Mouse (Mus musculus): ENCODE data around the gene Thoc6.

Thoc6 gene

DNA sequence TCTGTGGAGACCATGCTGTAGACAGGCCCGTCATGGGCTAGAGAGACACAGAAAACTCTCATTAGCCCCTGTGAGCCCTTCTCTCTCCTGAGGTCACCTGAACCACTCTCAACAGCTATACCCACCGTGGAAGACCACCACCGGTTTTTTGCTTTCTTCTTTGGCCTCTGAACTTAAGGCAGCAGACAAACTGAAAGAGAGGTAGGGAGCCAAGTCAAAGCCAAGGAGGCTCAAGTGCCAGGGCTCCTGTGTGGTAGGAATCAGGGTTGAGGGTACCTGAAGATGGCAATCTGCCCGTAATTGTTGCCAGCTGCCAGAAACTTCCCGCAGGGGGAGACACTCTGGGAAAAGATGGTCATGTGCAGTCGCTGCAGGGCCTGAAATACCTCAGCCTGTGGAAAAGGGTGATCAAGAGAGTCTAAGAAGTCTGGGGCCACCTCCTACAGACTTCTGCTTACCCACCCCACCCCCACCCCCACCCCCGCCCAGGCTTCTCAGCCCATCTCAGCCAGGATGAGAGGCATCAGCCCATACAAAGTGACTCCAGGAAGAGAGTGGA is 3.1 kb downstream of the Thoc6 start:
- CTCF ChIA-PET = interaction anchor here (0.5 to 4.6 kb wide), 15 partner anchors 10 to 336 kb away, joined by 3 to 25 read pairs (median 3); partner anchors contain the start of genes Bicdl2 (in 2 of the 4), Elob (in 1 of the 4) and Mmp25 (in 1 of the 4)
- POLR2A ChIA-PET = interaction anchor here in 3 of 4 experiments (0.6 to 2.0 kb wide), 14 partner anchors 10 to 132 kb away, joined by 3 to 7 read pairs (median 3); partner anchors contain the start of genes Paqr4 (in 1 of the 3), Pkmyt1 (in 1 of the 3) and Zscan10 (in 1 of the 3)

DNA sequence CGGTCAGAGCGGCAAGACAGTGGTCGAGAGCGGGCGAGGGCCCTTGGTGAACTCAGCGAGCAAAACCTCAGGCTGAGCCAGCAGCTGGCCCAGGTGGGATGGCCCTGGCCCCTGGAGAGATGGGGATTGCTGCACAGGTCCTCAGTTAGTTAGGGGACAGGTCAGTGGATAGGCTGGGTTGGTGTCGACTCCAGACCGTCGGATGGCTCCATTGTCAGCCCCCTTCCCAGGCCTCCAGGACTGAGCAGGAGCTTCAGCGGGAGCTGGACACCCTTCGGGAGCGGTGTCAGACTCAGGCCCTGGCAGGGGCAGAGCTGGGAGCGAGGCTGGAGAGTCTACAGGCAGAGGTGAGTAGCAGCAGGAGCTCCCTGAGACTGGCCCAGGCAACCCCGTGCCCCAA is 8.2 kb downstream of the Thoc6 start:
- ChIA-PET POLR2A (interaction anchor here in 3 of 4 experiments (0.5 to 3.1 kb wide), 20 partner anchors 9 to 472 kb away, joined by 3 to 17 read pairs (median 3); partner anchors contain the start of gene Pkmyt1 (in 1 of the 3)), CTCF (interaction anchor here (0.7 to 4.5 kb wide), 14 partner anchors 10 to 178 kb away, joined by 3 to 47 read pairs (median 4); partner anchors contain the start of genes Kremen2 (in 1 of the 4), Prss32 (in 1 of the 4) and Prss41 (in 1 of the 4))

DNA sequence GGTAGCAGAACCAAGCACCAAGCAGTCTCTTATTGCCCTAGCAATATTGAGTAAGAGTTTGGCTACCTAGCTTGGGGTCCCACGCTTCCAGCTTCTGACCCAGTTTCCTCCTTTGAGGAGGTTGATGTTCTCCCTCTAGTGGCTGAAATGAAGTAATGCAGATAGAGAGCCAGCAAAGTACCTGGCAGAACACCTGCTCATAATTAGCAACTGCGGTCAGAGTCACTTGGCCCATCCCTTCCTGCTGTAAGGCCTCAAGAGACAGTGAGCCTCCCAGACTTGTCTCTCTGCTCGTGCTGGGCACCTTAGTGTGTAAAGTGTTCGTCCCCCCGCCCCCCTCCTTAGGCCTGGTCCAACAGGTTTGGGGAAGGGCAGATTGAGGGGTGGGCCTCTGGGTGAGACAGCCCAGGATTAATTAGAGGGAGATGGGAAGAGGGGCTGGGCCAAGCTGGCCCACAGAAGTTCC is 9.1 kb downstream of the Thoc6 start:
- POLR2A ChIA-PET = interaction anchor here in 3 of 4 experiments (0.5 to 2.1 kb wide), 22 partner anchors 10 to 822 kb away, joined by 3 to 7 read pairs (median 3); partner anchors contain the start of gene Zfp213 (in 1 of the 3)
- CTCF ChIA-PET = interaction anchor here (0.5 to 4.5 kb wide), 54 partner anchors 10 to 1385 kb away, joined by 3 to 47 read pairs (median 4); partner anchors contain the start of genes Prss32 (in 2 of the 4), Cldn6 (in 1 of the 4), Cldn9 (in 1 of the 4) and Pkmyt1 (in 1 of the 4)

DNA sequence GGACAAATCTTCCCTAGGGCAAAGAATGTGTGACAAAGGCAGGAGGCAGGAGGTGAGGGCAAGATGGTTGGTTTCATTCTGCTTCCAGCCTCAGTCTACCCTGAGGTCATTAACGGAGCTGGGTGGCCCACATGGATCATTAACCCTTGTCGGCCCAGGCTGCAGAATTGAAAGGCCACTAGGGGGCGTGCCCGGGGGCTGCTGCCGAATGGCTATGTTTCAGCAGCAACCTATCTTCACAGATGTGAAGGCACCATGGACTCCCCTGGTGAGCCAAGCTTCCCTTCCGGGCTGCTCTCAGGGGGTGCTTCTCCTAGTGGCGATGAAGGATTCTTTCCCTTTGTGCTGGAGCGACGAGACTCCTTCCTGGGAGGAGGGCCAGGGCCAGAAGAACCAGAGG is 12.2 kb downstream of the Thoc6 start:
- ChIA-PET CTCF (interaction anchor here (0.6 to 3.2 kb wide), 37 partner anchors 8 to 299 kb away, joined by 3 to 17 read pairs (median 4); partner anchors contain the start of genes Prss32 (in 2 of the 4), Kremen2 (in 1 of the 4), Mmp25 (in 1 of the 4) and Prss41 (in 1 of the 4)), POLR2A (interaction anchor here in 2 of 4 experiments (0.8 to 1.5 kb wide), 7 partner anchors 8 to 171 kb away, joined by 3 to 8 read pairs (median 3); partner anchors contain the start of gene Thoc6 (in 1 of the 2))

DNA sequence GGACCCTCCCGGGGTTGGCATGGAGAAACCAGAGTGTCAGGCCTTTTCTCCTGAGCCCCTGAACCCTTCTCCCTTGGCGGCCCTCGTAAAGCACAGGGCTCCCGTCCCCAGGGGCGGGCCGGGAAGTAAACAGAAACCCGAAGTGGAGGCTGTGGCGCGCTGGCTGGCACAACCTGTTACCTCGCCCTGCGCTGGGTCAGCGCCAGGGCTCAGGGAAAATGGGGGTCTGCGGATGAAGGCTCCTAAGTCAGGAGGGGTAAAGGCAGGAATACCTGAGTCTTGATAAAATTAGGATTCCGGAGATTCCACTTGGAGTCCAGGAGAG is 12.8 kb downstream of the Thoc6 start:
- CTCF ChIA-PET = interaction anchor here (0.6 to 3.2 kb wide), 37 partner anchors 9 to 300 kb away, joined by 3 to 17 read pairs (median 5); partner anchors contain the start of genes Prss32 (in 2 of the 4), Hcfc1r1 (in 1 of the 4), Kremen2 (in 1 of the 4) and Mmp25 (in 1 of the 4)

DNA sequence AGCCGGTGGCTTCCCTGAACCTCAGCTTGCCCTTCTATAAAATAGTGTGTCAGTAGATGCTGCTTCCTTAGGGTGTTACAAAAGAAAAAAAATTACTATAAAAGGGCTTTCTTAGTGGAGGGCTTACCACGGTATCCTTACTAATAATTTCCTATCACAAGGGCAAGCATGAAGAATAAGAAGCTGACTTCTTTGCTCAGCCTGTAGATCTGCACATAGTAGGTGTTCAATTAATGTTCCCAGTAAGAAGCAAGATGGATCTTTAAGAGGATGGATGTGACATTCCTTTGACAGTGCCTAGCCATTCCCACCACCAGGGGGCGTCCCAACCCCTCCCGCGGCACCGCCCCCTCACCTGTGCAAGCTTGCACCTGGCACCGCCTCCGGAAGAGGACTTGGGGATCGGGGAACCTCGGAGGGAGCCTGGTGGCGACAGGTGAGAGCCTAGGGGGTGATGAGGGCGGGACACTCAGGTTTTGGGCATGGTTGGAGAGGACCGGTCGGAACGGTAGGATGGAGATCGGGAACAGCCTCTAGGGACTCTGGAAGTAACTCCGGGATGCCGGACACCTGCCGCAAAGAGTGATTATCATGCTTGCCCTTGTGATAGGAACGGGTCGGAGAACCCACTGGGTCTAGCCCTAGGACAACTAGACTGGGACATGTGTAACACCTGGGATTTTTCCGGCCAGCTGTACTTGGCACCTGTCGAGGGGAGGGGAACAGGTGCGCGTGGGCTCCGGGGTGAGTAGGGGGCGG is 13.4 kb downstream of the Thoc6 start, which contains the start of gene Bicdl2:
TSS of gene Bicdl2 (plus strand) at position 390 of the 759 bp plus-strand sequence.
- POLR2A ChIA-PET = interaction anchor here in 2 of 4 experiments (1.1 to 4.6 kb wide), 6 partner anchors 8 to 59 kb away, joined by 3 to 28 read pairs (median 4); partner anchors contain the start of gene Mmp25 (in 1 of the 2)
- CTCF ChIA-PET = interaction anchor here (0.6 to 3.2 kb wide), 28 partner anchors 7 to 183 kb away, joined by 3 to 17 read pairs (median 5); partner anchors contain the start of genes Prss32 (in 2 of the 4), Hcfc1r1 (in 1 of the 4), Kremen2 (in 1 of the 4) and Mmp25 (in 1 of the 4)

More for the DNA sequence above, 12.8 kb downstream of the Thoc6 start:
- POLR2A ChIA-PET = interaction anchor here in 2 of 4 experiments (0.9 to 4.6 kb wide), 6 partner anchors 9 to 59 kb away, joined by 3 to 28 read pairs (median 4); partner anchors contain the start of gene Mmp25 (in 1 of the 2)

DNA sequence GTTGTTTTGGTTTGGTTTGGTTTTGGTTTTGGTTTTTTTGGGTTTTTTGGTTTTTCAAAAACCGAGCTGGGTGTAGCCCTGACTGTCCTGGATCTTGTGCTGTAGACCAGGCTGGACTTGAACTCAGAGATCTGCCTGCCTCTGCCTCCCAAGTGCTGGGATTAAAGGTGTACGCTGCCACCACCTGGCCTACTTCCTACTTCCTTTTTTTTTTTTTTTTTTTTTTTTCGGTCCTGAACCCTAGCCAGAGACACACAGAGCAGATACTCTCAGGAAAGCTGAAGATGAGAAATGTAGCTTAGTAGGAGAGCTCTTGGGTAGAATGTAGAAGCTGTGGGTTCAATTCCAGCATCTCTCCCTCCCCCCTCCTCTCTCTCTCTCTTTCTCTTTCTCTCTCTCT is 15.2 kb downstream of the Thoc6 start:
- ChIA-PET POLR2A (interaction anchor here in 3 of 4 experiments (0.6 to 4.6 kb wide), 9 partner anchors 9 to 147 kb away, joined by 3 to 28 read pairs (median 3); partner anchors contain the start of genes Mmp25 (in 1 of the 3) and Zfp13 (in 1 of the 3)), CTCF (interaction anchor here (0.6 to 2.3 kb wide), 9 partner anchors 9 to 210 kb away, joined by 3 to 9 read pairs (median 4); partner anchors contain the start of genes Hcfc1r1 (in 1 of the 4) and Thoc6 (in 1 of the 4))

DNA sequence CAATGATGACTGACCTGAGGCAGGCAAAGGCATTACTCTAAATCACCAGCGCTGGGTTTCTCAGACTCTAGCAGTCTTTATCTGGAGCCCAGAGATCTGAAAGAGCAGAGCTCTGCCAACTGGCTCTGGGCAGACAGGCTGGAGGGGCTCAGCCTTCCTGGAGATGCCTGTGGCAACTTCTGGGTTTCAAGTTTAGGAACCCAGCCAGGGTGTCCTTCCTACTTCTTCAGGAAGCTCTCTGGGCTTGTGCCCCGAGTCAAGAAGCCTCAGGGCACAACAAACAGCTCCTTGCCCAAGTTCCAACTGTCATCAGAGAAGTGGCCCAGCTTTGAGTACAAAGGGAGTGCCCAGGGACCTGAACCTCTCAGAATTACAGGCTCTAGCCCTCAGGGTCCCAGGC is 19.3 kb downstream of the Thoc6 start:
- CTCF ChIA-PET = interaction anchor here in 2 of 4 experiments (0.6 to 2.1 kb wide), 10 partner anchors 9 to 189 kb away, joined by 3 to 12 read pairs (median 4); partner anchors contain the start of genes Mmp25 (in 1 of the 2) and Prss32 (in 1 of the 2)

DNA sequence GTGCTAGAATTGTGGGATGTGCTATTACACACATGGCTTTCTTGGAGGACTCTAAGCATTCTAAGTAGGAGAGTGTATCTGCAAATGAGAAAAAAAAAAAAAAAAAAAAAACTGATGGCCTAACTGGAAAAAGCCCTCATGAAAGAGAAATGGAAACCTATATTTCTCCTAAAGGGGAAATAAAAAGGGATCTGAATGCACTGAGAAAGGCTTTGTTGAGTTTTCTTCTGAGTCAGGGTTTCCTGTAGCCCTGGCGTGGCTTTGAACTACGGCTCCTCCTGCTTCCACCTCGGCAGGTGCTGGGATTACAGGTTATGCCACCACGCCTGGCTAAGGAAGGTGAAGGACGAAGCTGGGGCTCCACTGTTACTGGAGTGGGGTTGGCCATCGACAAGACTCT is 19.7 kb downstream of the Thoc6 start:
- CTCF ChIA-PET = interaction anchor here in 3 of 4 experiments (0.6 to 2.1 kb wide), 11 partner anchors 9 to 189 kb away, joined by 3 to 12 read pairs (median 4); partner anchors contain the start of genes Mmp25 (in 1 of the 3) and Prss32 (in 1 of the 3)
- POLR2A ChIA-PET = interaction anchor here in 1 of 4 experiments (0.7 kb wide), 2 partner anchors 68 to 290 kb away, joined by 3 to 4 read pairs; no protein-coding TSS in a partner anchor

More for the DNA sequence above, 19.3 kb downstream of the Thoc6 start:
- POLR2A ChIA-PET = interaction anchor here in 1 of 4 experiments (0.7 kb wide), 1 partner anchor 290 kb away, joined by 4 read pairs; no protein-coding TSS in a partner anchor

DNA sequence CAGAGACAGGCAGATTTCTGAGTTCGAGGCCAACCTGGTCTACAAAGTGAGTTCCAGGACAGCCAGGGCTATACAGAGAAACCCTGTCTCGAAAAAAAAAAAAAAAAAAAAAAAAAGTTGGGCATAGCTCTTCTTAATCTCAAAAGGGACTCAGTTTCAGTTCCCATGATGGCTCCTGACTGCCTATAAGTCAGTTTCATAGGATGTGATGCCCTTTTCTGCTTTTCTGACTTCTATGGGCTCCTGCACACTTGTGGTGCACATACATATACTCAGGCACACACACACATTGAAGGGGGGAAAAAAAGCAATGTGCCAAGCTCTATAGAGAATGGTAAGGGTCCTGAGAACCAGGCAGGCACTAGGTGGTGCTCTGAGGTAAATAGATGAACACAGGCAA is 20.4 kb downstream of the Thoc6 start:
- POLR2A ChIA-PET = interaction anchor here in 1 of 4 experiments (0.7 kb wide), 1 partner anchor 67 kb away, joined by 3 read pairs; no protein-coding TSS in a partner anchor

DNA sequence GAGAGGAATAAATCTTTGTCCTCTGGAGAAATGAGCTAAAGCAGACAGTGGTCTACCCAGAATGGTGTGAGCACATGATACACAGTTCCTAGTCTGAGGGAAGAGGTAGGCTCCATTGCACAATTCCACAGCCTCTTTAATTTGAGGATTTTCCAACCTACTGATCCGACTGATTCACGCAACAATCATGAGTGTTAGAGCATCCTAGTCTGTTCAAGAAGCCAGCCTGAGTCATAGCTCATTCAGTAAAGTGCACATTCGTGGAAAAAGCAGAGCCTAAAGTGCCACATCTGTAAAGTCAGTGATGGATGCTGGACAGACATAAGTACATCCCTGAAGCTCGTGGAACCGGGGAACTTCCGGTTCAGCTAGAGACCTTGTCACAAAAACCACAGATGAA is 22.3 kb downstream of the Thoc6 start:
- ChIA-PET CTCF (interaction anchor here in 3 of 4 experiments (0.7 to 2.1 kb wide), 8 partner anchors 9 to 71 kb away, joined by 3 to 12 read pairs (median 4); partner anchors contain the start of genes Bicdl2 (in 2 of the 3) and 1520401A03Rik (in 1 of the 3)), POLR2A (interaction anchor here in 1 of 4 experiments (1.1 to 1.7 kb wide), 4 partner anchors 10 to 47 kb away, joined by 3 to 5 read pairs (median 3); no protein-coding TSS in a partner anchor)

More for the DNA sequence above, 20.4 kb downstream of the Thoc6 start:
- CTCF ChIA-PET = interaction anchor here in 3 of 4 experiments (0.6 to 2.1 kb wide), 8 partner anchors 8 to 195 kb away, joined by 3 to 14 read pairs (median 5); partner anchors contain the start of gene Prss32 (in 1 of the 3)

DNA sequence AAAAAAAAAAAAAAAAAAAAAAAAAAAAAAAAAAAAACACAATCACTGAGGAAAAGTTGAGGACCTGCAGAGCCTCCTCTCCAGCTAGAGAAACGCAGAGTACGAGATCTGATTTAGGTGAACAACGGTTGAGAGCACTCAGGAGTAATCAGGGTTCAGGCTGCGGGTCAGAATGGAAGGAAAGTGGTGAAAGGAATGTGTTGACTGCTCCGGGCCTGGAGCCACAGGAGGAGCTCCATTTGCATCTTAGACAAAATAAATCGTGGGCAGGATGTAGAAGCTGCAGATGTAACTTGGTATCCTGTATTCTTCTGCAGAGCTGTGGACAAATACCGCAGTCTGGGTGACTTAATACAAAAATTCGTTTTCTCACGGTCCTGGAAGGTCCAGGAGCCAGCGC is 27.8 kb downstream of the Thoc6 start:
- POLR2A ChIA-PET = interaction anchor here in 3 of 4 experiments (0.6 to 7.2 kb wide), 25 partner anchors 9 to 496 kb away, joined by 3 to 28 read pairs (median 3); partner anchors contain the start of genes Bicdl2 (in 1 of the 3), Zfp13 (in 1 of the 3), Zfp213 (in 1 of the 3) and Zscan10 (in 1 of the 3)
- CTCF ChIA-PET = interaction anchor here (0.5 to 7.0 kb wide), 16 partner anchors 8 to 412 kb away, joined by 3 to 33 read pairs (median 5); partner anchors contain the start of gene Bicdl2 (in 1 of the 4)

DNA sequence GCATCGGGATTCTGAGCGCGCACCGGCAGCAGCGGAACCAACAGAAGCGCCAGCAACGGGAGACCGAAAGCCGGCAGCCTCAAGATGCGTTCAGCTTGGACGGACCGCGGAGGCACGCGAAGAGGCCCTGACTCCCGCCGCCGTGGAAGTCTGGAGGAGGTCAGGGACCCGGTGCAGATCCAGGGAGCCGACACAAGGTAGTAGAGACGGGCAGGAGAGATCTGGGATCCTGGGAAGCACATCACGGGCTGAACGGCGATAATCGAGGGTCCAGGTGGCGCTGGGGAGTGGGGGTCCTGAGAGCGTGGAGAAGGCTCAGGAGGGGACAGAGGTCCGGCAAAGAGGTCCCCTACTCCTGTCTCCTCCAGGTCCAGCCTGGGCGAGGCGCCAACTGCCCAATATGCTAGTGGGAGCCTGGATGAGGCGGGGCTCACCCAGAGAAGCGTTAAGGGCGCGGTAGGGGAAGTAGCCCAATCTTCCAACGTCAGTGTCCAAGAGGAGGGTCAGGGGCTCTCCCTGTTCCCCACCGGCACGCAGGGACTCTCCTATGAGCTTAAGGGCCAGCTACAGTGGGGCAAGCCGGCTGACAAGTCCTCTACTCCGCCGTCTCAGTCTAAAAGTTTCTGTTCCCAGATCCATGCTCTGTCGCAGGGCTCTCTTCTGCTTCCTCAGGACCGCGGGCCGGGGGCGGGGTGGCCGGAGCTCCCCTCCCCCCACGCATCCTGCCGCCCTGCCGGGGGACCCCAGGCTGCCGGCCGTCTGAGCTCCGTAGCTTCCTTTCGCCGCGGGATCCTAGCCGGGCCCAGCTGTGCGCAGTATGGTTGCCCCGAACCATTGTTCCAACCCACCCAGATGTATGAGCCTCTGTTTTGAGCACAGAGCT is 28.8 kb downstream of the Thoc6 start, which contains the start of gene Mmp25:
TSS of gene Mmp25 (minus strand) at position 665 of the 883 bp plus-strand sequence.
- POLR2A ChIA-PET = interaction anchor here in 3 of 4 experiments (0.5 to 7.2 kb wide), 32 partner anchors 8 to 497 kb away, joined by 3 to 28 read pairs (median 4); partner anchors contain the start of genes Bicdl2 (in 1 of the 3), Thoc6 (in 1 of the 3), Zfp13 (in 1 of the 3) and Zfp213 (in 1 of the 3)

DNA sequence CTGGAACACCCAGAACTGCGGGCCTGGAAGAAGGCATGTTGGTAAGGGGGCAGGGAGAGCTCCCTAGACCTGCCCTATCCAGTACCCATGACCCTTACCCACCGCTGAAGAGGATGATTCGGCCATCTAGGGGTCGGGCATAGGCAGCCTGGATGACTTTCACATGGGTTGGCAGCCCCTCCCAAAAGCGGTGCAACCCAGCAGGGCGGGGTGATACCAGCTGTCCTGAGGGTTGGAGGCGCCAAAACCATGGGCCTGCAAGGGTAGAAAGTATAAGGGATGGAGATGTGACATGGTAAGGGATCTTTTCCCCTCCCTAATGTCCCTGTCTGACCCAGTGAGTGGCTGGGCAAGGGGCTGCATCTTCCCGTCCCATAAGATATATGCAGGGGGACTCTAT is 42.4 kb downstream of the Thoc6 start:
- ChIA-PET CTCF (interaction anchor here (0.9 to 2.5 kb wide), 21 partner anchors 15 to 115 kb away, joined by 3 to 42 read pairs (median 10); partner anchors contain the start of genes Bicdl2 (in 1 of the 4), Kremen2 (in 1 of the 4), Mmp25 (in 1 of the 4) and Paqr4 (in 1 of the 4)), POLR2A (interaction anchor here in 2 of 4 experiments (1.1 to 2.4 kb wide), 13 partner anchors 14 to 71 kb away, joined by 3 to 19 read pairs (median 7); partner anchors contain the start of gene Mmp25 (in 2 of the 2))

More for the DNA sequence above, 28.8 kb downstream of the Thoc6 start, which contains the start of gene Mmp25:
- CTCF ChIA-PET = interaction anchor here (0.5 to 7.0 kb wide), 29 partner anchors 9 to 411 kb away, joined by 3 to 33 read pairs (median 4); partner anchors contain the start of gene Bicdl2 (in 1 of the 4)

All from embryonic stem cell, embryonic (primary cell).